Mouse (Mus musculus) 3134 (cell line): ENCODE measurements around the gene Klre1.

Experiments used
- DNase-seq: peaks from one replicate; pipeline ENCODE4 v3.0.0-alpha.2; 2011; ENCODE audit warnings: low spot score; ENCODE audit not compliant: insufficient read length; ENCODE audit errors: extremely low read depth

Gene Klre1

GRCm38 (mm10) chr6:129577605-129578004 lies at the start of gene Klre1:
Klre1 (plus strand) TSS chr6:129577905.
- DNase-seq: no peak

GRCm38 (mm10) chr6:129529605-129530004 lies 48.1 kb upstream of the Klre1 start:
- DNase-seq: no peak

- DNase-seq: no peak
Measured at GRCm38 (mm10) chr6:129530261-129530660, 47.4 kb upstream of the Klre1 start.

- DNase-seq: peak; percentile 77
Measured at GRCm38 (mm10) chr6:129532556-129532941, 45.2 kb upstream of the Klre1 start.

- DNase-seq: peak; percentile 87
Measured at GRCm38 (mm10) chr6:129532942-129533860, 44.5 kb upstream of the Klre1 start, which contains the start of gene Gabarapl1. Gabarapl1 (plus strand) TSS chr6:129533160.

GRCm38 (mm10) chr6:129534057-129534456 lies 43.6 kb upstream of the Klre1 start:
- DNase-seq: peak; percentile 38

- no peak for DNase-seq
Measured at GRCm38 (mm10) chr6:129534627-129535190, 43.0 kb upstream of the Klre1 start.

- DNase-seq: no peak
Measured at GRCm38 (mm10) chr6:129535723-129536122, 42.0 kb upstream of the Klre1 start.

- no peak for DNase-seq
Measured at GRCm38 (mm10) chr6:129538555-129538954, 39.1 kb upstream of the Klre1 start.

- no peak for DNase-seq
Measured at GRCm38 (mm10) chr6:129541931-129542330, 35.8 kb upstream of the Klre1 start.

GRCm38 (mm10) chr6:129542540-129542939 lies 35.2 kb upstream of the Klre1 start:
- no peak for DNase-seq

GRCm38 (mm10) chr6:129543709-129544606 lies 33.7 kb upstream of the Klre1 start:
- DNase-seq: peak; percentile 15

GRCm38 (mm10) chr6:129547277-129547676 lies 30.4 kb upstream of the Klre1 start:
- no peak for DNase-seq

- DNase-seq: no peak
Measured at GRCm38 (mm10) chr6:129548009-129548408, 29.7 kb upstream of the Klre1 start.

GRCm38 (mm10) chr6:129557298-129558023 lies 20.2 kb upstream of the Klre1 start:
- DNase-seq: no peak

- DNase-seq: no peak
Measured at GRCm38 (mm10) chr6:129558946-129559640, 18.6 kb upstream of the Klre1 start.

GRCm38 (mm10) chr6:129559641-129560027 lies 18.1 kb upstream of the Klre1 start:
- DNase-seq: no peak

GRCm38 (mm10) chr6:129565257-129565656 lies 12.4 kb upstream of the Klre1 start:
- DNase-seq: no peak

GRCm38 (mm10) chr6:129575315-129575714 lies 2.4 kb upstream of the Klre1 start:
- DNase-seq: no peak

- DNase-seq: no peak
Measured at GRCm38 (mm10) chr6:129581274-129581673, 3.6 kb downstream of the Klre1 start.
